Comparison of ENCODE assay signal across 7 mouse cellular contexts in the genomic region with DNA sequence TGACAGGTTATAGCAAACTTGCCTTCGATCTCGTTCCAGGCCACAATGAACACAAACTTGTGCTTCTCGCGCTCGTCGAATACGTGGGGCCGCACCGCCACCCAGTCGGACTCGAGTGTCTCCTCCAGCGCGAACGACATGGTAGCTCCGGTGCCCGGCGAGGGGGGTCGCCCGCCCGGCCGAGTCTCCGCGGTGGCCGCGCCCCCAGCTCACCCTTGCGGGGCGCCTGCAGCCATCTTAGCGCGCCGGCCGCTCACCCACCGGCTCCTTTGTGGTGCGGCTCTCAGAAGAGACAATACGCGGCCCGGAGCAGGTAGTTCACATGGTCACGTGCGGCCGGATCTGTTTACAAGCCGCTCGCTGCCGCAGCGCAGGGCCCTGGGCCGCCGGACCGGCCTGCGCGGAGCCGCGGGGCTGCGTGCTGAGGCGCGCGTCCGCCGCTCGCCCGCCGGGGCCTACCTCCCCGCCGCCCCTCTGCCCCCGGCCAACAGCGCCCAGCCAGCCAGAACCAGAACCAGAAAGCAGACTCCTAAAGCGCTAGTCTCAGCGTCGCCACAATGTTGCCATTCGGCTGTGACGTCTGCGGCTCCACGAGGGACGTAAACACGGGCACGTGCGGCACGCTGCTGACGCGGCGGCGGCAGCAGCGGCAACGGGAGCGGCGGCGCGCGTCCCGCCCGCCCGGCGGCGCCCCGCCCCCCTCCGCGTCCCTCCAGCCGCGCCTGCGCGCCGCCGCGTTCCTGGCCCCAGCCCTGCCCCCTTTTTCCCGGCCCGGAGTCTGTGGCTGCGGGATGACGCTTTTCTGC. TPM values are rescaled to one million over a fixed set of nuclear protein-coding genes. Genes with fewer than 3 reads are reported as not detected.
A peak's percentile ranks its signal among the peaks of the same experiment; 100 is the strongest.
DNase-seq lines count a peak whose midpoint lies in the region; ATAC-seq and TF ChIP-seq lines count a peak whose summit lies in the region.

A gene (minus strand): TSS at position 642 of the 806 bp plus-strand sequence.

- no peaks in the 10 kb centered on the region for H3K36me3 ChIP-seq in embryonic facial prominence, embryonic 11.5 days (replicated peaks; ENCODE audit: control insufficient read depth, insufficient read depth, low read depth, low read length)
- H3K36me3 ChIP-seq in kidney, adult 2 months (ENCODE audit: control insufficient read depth, insufficient read depth, low read length), result no peaks in the 10 kb centered on the region
- peaks cover 6% of the 10 kb centered on the region; the same call in 1 of the 2 replicates for H3K36me3 ChIP-seq in limb, embryonic 12.5 days
- no peaks in the 10 kb centered on the region for H3K36me3 ChIP-seq in midbrain, embryonic 15.5 days (replicated peaks)
- H3K36me3 ChIP-seq in spleen, adult 2 months (ENCODE audit: control insufficient read depth, insufficient read depth, low read length), result no peaks in the 10 kb centered on the region; the same call in 1 of the 2 replicates

- peak within 1 kb of the TSS; percentile 91 for H3K27ac ChIP-seq in embryonic facial prominence, embryonic 11.5 days (replicated peaks; ENCODE audit: low read depth, low read length)
- peak within 1 kb of the TSS; percentile 79 for H3K27ac ChIP-seq in kidney, adult 2 months (ENCODE audit: insufficient read depth, low read depth, low read length)
- H3K27ac ChIP-seq in limb, embryonic 12.5 days, result peak within 1 kb of the TSS; percentile 95
- H3K27ac ChIP-seq in midbrain, embryonic 15.5 days, result peak within 1 kb of the TSS; percentile 92
- H3K27ac ChIP-seq in spleen, adult 2 months (ENCODE audit: insufficient read depth, low read length), result peak within 1 kb of the TSS; percentile 62

- H3K9ac ChIP-seq in embryonic facial prominence, embryonic 11.5 days (replicated peaks; ENCODE audit: low read length), result peak within 1 kb of the TSS; percentile 92
- peak within 1 kb of the TSS; percentile 95 for H3K9ac ChIP-seq in limb, embryonic 12.5 days (replicated peaks)
- peak within 1 kb of the TSS; percentile 90 for H3K9ac ChIP-seq in midbrain, embryonic 15.5 days

- peak; percentile 94 for ATAC-seq in embryonic facial prominence, embryonic 11.5 days (replicated peaks; ENCODE audit: insufficient number of reproducible peaks, low FRiP score, low TSS enrichment, low read depth)
- peak; percentile 91 for ATAC-seq in limb, embryonic 12.5 days (ENCODE audit: insufficient number of reproducible peaks, insufficient read depth, low FRiP score, low TSS enrichment, low read depth)
- peak; percentile 96 for ATAC-seq in midbrain, embryonic 15.5 days (replicated peaks)

- 1% methylated on average over 94 of the region's 105 CpGs for WGBS in embryonic facial prominence, embryonic 11.5 days
- WGBS in kidney, adult 2 months, result under 1% methylated on average over 105 of the region's 105 CpGs
- under 1% methylated on average over 104 of the region's 105 CpGs for WGBS in limb, embryonic 12.5 days
- WGBS in midbrain, embryonic 15.5 days, result under 1% methylated on average over 105 of the region's 105 CpGs
- under 1% methylated on average over 98 of the region's 105 CpGs for WGBS in spleen, adult 2 months

- H3K9me3 ChIP-seq in embryonic facial prominence, embryonic 11.5 days (replicated peaks; ENCODE audit: control insufficient read depth, low read length), result no peaks in the 10 kb centered on the region
- no peaks in the 10 kb centered on the region for H3K9me3 ChIP-seq in limb, embryonic 12.5 days
- no peaks in the 10 kb centered on the region for H3K9me3 ChIP-seq in midbrain, embryonic 15.5 days

- no peak for TF ChIP-seq CTCF in kidney, adult 2 months (conservative IDR thresholded peaks at IDR 0.05; ENCODE audit: insufficient read depth, insufficient read length, low read depth, low read length)
- no peak for TF ChIP-seq CTCF in spleen, adult 2 months (IDR thresholded peaks at IDR 0.05; ENCODE audit: extremely low read depth, insufficient read depth, insufficient read length, insufficient replicate concordance)

- no peaks in the 10 kb centered on the region for H3K27me3 ChIP-seq in embryonic facial prominence, embryonic 11.5 days (ENCODE audit: control insufficient read depth, insufficient read depth, low read length)
- H3K27me3 ChIP-seq in kidney, adult 2 months (replicated peaks; ENCODE audit: control insufficient read depth, insufficient read depth, low read length), result no peaks in the 10 kb centered on the region
- no peaks in the 10 kb centered on the region for H3K27me3 ChIP-seq in limb, embryonic 12.5 days
- H3K27me3 ChIP-seq in midbrain, embryonic 15.5 days (replicated peaks), result no peaks in the 10 kb centered on the region
- peaks cover 8% of the 10 kb centered on the region for H3K27me3 ChIP-seq in spleen, adult 2 months (ENCODE audit: control insufficient read depth, insufficient read depth, low read length)

- no peaks in the 10 kb centered on the region for H3K4me1 ChIP-seq in embryonic facial prominence, embryonic 11.5 days (ENCODE audit: control insufficient read depth, insufficient read depth, low read length)
- peaks cover 7% of the 10 kb centered on the region for H3K4me1 ChIP-seq in kidney, adult 2 months (ENCODE audit: control insufficient read depth, insufficient read depth, low read length)
- H3K4me1 ChIP-seq in limb, embryonic 12.5 days (replicated peaks), result peaks cover 15% of the 10 kb centered on the region
- H3K4me1 ChIP-seq in midbrain, embryonic 15.5 days, result peaks cover 29% of the 10 kb centered on the region
- peaks cover 3% of the 10 kb centered on the region for H3K4me1 ChIP-seq in spleen, adult 2 months (ENCODE audit: control insufficient read depth, insufficient read depth, insufficient read length)

- H3K4me2 ChIP-seq in embryonic facial prominence, embryonic 11.5 days (ENCODE audit: low read depth, low read length), result peak within 1 kb of the TSS; percentile 88
- H3K4me2 ChIP-seq in limb, embryonic 12.5 days, result peak within 1 kb of the TSS; percentile 79
- H3K4me2 ChIP-seq in midbrain, embryonic 15.5 days, result peak within 1 kb of the TSS; percentile 83

- peak within 1 kb of the TSS; percentile 92 for H3K4me3 ChIP-seq in embryonic facial prominence, embryonic 11.5 days (ENCODE audit: low read depth, low read length)
- H3K4me3 ChIP-seq in kidney, adult 2 months (ENCODE audit: insufficient read depth, low read depth, low read length), result peak within 1 kb of the TSS; percentile 90
- peak within 1 kb of the TSS; percentile 99 for H3K4me3 ChIP-seq in limb, embryonic 12.5 days (replicated peaks)
- H3K4me3 ChIP-seq in midbrain, embryonic 15.5 days, result peak within 1 kb of the TSS; percentile 91
- H3K4me3 ChIP-seq in spleen, adult 2 months (ENCODE audit: extremely low read depth, insufficient read depth, insufficient read length), result peak within 1 kb of the TSS; percentile 97

- peak; percentile 60 for TF ChIP-seq POLR2A in kidney, adult 2 months (IDR thresholded peaks at IDR 0.05; ENCODE audit: low read depth, low read length)
- TF ChIP-seq POLR2A in spleen, adult 2 months (IDR thresholded peaks at IDR 0.05; ENCODE audit: low read depth, low read length), result peak; percentile 21; the same call in 1 of the 2 replicates

- DNase-seq in adrenal gland, postnatal 14 days, result peak; percentile 94
- peak; percentile 90 for DNase-seq in embryonic facial prominence, embryonic 11.5 days (ENCODE audit: low spot score)
- peak; percentile 89 to 90 for DNase-seq in heart, adult 18-20 months
- DNase-seq in kidney, adult 2 months, result peak; percentile 88
- DNase-seq in spleen, adult 2 months (ENCODE audit: low read depth in 1 of 2, low spot score in 2 of 2), result peak; percentile 65 to 68

RNA-seq across cellular contexts. Expression of the gene that starts here (rescaled TPM):
- total RNA-seq in adrenal gland, postnatal 14 days (2021), result 39.6 TPM in 2 replicates
- polyA plus RNA-seq in embryonic facial prominence, embryonic 11.5 days (2014; fragmentation: Nextera tagmentation; extraction: Ambion mirVana), result 4.3 TPM in 2 replicates
- 10 to 100 TPM; 45.2 to 47.8 TPM for total RNA-seq in heart, adult 18-20 months (2021)
- 7.0 and 7.9 TPM in 2 replicates for polyA plus RNA-seq in kidney, adult 2 months (2012; rRNA removed)
- polyA plus RNA-seq in limb, embryonic 12.5 days (2016; fragmentation: Nextera tagmentation; extraction: Ambion mirVana), result 9.0 and 12.5 TPM in 2 replicates
- 8.0 and 9.7 TPM in 2 replicates for polyA plus RNA-seq in midbrain, embryonic 15.5 days (2015; fragmentation: Nextera tagmentation; extraction: Ambion mirVana)
- 5.1 and 7.7 TPM in 2 replicates for polyA plus RNA-seq in spleen, adult 2 months (2012; rRNA removed)

Comparison
In these comparisons a context has a peak if more than half of its experiments do, and no peak if none do; other contexts are left out.
1. Peak in every context shown above with its lines: DNase-seq, ATAC-seq, H3K4me3 ChIP-seq and H3K27ac ChIP-seq.